Mouse (Mus musculus) CD4-positive, CD25-positive, alpha-beta regulatory T cell, adult 2 months (primary cell): ENCODE results near the gene Rcan2.

Source experiments
- DNase-seq: peaks from one replicate; pipeline ENCODE4 v3.0.0-alpha.2; 2012; ENCODE audit warnings: low read depth, low spot score

The Rcan2 gene

DNA sequence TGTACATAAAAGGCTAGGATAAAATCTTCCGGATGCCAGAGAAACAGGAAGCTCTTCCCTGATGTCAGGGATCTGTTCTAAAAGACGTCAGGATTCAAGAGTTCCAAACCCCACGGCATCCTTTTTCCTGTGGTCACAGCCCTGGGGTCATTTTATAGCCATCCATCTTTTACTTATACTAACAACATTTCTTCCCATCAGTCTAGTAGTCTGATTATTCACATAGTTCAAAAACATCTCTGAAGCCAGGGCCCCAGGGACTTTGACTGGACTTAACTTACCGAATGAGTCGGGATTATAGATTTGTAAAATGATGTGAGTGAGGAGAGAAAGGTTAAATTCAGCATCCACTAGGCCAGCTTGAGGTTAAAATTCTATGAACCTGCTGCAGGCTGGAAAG is 215.2 kb downstream of the Rcan2 start:
- no peak for DNase-seq

DNA sequence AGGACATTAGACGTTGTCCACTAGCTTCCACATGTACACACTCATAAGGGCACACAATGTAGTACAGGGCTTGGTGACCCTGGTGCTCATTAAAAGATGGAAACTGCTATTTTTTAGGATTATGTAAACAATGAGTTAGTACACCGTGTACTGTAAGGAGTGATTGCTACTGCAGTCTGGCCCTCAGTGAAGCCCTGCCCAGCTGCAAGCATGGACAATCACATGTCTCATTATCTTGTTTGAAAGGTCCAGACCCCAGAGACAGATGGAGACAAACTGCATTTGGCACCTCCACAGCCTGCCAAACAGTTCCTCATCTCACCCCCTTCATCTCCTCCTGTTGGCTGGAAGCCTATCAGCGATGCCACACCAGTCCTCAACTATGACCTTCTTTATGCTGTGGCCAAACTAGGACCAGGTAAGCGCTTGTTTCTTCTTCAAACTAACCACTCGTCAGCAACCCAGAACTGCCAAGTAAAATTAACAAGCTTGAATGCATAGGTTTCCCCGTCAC is 219.6 kb downstream of the Rcan2 start:
- no peak for DNase-seq

DNA sequence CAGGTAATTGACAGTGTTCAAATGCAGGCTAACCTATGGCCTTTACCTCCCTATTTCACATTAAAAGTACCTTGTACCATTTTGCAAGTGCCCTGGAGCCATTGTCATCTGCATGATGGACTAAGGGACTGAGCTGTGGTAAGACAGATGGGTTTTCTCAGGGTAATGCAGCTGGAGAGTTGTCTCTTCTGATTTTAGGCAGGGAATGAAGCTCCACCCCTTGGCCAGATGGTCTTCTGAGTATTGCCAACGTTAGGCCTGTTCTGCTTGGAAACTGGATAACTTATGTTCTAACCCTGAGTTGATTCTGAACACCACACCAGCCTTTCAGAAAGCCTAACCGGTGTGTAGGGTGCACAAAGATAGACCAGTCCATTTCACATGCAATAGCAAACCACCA is 222.7 kb downstream of the Rcan2 start:
- DNase-seq: no peak

- DNase-seq: no peak
Measured at GRCm38 (mm10) chr17:44025011-44025410, 223.9 kb downstream of the Rcan2 start.

DNA sequence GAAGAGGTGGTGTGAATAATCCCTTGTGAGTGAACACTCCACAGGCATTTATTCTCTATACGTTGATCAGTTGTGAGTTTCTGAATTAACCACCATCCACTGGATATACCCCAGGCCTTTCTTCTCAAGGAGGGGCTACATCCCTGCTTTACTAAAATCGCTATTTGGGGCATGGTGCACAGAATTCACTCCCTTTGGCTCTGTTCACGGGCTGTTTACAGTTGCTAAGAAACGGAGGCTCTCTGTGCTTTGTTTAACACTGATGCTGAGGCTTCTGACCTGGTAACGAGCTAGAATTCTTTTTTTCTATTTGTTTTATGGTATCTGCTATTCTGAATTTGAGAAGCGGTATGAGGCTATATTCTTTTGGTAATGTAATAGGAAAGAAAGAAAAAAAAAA is 224.8 kb downstream of the Rcan2 start:
- DNase-seq: no peak

GRCm38 (mm10) chr17:44026378-44026777 is 225.2 kb downstream of the Rcan2 start:
- DNase-seq: no peak

- no peak for DNase-seq
Measured at GRCm38 (mm10) chr17:44026786-44027185, 225.6 kb downstream of the Rcan2 start.

DNA sequence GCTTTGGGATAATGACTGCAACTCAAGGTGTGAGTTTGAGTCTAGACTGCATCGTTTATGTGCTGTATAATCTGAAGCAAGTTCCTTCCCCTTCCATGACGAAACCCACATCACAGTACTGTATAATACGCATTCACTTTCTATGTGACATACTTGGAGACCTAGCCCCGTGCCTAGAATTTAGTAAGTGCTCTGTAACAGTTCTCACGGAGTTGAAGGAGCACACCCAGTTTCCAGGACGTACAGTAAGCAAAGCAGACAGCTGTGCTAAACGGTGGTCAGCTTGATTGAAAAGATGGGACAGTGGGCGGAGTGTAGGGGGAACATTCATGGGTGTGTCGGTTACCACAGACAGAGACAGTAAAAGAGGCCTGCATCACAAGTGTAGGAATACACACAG is 226.2 kb downstream of the Rcan2 start:
- no peak for DNase-seq

- DNase-seq: no peak
Measured at GRCm38 (mm10) chr17:44029616-44030015, 228.5 kb downstream of the Rcan2 start.

- DNase-seq: no peak
Measured at GRCm38 (mm10) chr17:44030776-44031587, 229.8 kb downstream of the Rcan2 start.

DNA sequence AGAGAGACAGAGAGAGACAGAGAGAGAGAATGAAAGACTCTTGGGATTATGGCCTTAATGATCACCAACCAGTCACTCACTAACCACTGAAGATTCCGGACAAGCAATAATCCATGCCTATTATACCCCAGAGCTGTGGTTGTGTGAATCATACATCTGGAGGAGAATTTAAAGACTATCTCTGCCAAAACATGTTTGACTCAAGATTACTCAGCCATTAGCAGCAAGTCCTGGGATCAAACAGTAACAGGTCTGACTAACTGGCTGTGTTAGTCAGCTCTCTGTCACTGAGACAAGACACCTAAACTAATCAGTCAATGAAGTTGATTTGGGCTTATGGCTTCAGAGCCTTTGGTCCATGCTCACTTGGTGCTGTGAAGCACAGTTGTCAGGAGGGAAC is 233.9 kb downstream of the Rcan2 start:
- no peak for DNase-seq

- DNase-seq: no peak
Measured at GRCm38 (mm10) chr17:44038656-44039055, 237.5 kb downstream of the Rcan2 start.

- no peak for DNase-seq
Measured at GRCm38 (mm10) chr17:44040449-44040848, 239.3 kb downstream of the Rcan2 start.

GRCm38 (mm10) chr17:44042301-44042700 is 241.2 kb downstream of the Rcan2 start:
- no peak for DNase-seq

GRCm38 (mm10) chr17:44042861-44043260 is 241.7 kb downstream of the Rcan2 start:
- no peak for DNase-seq

DNA sequence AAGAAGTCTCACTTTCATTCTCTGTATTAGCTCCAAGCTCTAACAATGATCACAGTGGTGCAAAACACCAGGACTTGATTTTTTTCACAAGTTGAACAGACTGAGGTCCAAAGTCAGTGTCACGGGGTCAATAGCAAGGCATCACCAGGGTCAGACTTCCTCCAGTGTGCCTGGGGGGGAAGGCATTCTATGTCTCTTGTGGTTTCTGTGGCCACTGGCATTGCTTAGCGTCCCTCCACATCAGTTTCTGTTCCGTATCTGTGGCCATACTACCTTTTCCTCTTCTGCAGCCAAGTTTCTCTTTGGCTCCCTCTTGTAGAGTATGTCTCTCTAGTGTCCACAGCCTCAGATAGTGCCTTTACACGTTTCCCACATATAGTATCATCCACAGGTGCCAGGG is 252.3 kb downstream of the Rcan2 start:
- DNase-seq: no peak

DNA sequence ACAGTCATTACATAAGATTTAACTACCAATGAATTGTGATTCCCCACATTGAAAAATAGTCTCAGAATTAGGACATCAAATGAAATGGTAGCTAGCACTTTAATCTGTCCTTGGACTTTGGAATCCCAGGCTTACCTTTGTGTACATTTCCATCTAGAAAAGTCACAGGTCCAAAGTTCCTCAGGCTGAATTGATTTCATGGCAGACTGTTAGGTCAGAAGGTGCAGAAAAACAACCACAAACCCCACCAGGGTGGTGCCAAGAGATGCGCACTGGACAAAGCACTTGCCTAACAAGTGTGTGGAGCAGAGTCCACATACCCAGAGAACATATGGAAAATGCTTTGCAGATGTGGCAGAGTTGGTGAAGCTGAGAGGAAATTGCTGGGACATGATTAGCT is 256.0 kb downstream of the Rcan2 start:
- no peak for DNase-seq

GRCm38 (mm10) chr17:44058145-44058544 is 257.0 kb downstream of the Rcan2 start:
- no peak for DNase-seq

DNA sequence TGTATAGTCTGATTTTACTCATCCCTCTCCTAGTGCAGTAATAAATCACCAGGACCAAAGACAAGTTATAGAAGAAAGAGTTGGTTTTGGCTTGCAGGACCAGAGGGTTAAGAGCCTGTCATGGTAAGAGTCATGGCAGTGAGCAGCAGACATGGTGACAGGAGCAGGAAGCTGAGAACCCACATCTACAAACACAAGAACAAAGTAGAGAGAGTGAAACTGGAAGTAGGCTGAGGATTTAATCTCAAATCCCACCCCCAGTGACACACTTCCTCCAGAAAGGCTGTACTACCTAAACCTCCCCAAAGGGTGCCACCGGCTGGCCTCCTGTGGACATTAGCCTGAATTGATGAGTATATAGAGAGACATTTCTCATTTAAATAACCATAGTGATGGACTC is 259.6 kb downstream of the Rcan2 start:
- no peak for DNase-seq

DNA sequence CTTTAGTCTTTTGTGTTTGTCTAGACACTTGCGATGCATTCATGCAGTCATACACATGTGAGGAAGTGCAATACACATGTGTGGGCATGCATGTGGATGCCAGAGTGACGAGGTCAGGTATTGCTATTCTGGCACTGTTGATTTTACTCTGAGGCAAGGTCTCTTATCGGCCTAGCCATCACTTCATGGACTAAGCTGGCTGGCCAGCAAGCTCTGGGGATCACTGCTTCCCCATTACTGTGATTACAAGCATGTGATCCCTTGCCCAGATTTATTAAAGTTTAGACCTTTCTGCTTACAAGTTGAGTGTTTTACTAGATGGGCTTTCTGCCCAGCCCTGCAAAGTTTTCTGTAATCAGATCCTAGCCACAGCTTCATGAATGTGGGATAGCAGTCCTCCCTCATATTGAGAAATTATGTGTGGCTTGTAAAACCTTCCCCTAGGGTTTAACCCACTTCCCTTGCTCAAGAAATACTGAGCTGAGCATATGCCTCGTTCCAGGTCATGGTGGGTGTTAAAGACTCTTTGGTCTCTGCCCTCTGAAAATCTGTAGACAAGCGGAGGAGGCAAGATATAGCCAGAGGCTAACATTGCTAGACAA is 260.2 kb downstream of the Rcan2 start:
- no peak for DNase-seq

DNA sequence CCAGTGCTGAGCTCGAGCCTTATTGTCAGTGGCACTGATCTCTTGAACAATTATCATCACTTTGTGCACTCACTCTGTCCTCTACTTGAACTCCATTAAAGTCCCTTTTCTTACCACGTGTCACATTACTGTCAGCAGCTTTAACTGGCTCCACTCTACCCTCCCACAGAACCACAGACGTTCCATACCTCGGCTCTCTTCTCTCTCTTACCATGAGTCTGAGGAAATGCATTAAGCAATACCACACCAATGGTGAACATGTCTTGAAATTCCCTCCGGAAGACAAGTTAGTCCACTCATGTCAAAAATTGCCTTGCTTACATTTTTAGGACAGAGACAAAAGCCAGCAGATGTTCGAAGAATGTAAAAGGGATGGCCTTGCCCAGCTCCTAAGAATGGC is 267.7 kb downstream of the Rcan2 start:
- no peak for DNase-seq

DNA sequence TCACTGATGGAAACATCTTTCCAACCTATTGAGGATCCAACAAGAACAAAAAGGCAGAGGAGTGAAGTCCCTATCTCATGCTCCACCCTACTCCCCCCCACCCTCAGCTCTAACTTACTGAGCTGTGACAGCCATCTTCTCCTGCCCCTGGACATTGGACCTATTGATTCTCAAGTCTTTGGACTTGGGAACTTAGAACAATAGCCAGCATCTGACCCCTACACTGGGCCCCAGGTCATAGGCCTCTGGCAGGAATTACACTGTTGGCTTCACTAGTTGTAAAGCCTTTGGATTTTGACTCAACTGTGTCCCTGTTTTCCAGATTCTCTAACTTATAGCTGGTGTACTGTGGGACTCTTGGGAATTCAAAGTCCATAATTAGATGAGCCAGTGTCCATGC is 270.5 kb downstream of the Rcan2 start:
- DNase-seq: no peak

DNA sequence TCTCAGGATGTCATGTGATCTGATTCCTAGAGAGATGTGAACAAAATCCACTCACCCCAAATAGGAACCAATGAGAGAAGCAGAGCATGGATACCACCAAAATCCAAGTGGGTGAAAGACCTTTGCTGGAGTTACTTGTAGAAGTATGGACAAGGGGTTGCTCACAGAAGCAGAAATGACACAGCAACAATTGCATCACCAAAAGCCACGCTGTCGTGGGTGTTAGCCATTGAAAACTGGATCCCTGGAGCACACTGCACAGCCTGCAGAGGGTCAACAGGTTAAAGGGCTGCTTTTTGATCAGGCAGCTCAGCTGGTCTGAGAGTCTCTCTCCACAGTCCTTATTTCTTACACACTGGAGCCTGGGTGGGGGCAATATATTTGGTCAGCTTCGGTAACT is 274.4 kb downstream of the Rcan2 start:
- DNase-seq: no peak
